ENCODE assay signal across 8 mouse cellular contexts in genomic region chr17:10319685-10320455, GRCm38 (mm10). TPM values are rescaled to one million over a fixed set of nuclear protein-coding genes. Genes with fewer than 3 reads are reported as not detected.
DNase-seq lines count a peak whose midpoint lies in the region; ATAC-seq lines count a peak whose summit lies in the region.

Qk (minus strand) TSS chr17:10319854.

- H3K9me3 ChIP-seq in forebrain, embryonic 10.5 days = no peaks in the 10 kb centered on the region; the same call in 1 of the 2 replicates
- no peaks in the 10 kb centered on the region for H3K9me3 ChIP-seq in heart, embryonic 15.5 days (replicated peaks)
- H3K9me3 ChIP-seq in liver, embryonic 15.5 days (replicated peaks) = no peaks in the 10 kb centered on the region
- no peaks in the 10 kb centered on the region for H3K9me3 ChIP-seq in neural tube, embryonic 12.5 days

- peak within 1 kb of the TSS; percentile 88 for H3K4me3 ChIP-seq in forebrain, embryonic 10.5 days
- peak within 1 kb of the TSS; percentile 83 for H3K4me3 ChIP-seq in heart, embryonic 15.5 days
- H3K4me3 ChIP-seq in liver, embryonic 15.5 days (replicated peaks) = peak within 1 kb of the TSS; percentile 87
- H3K4me3 ChIP-seq in neural tube, embryonic 12.5 days = peak within 1 kb of the TSS; percentile 94

- under 1% methylated on average over 82 of the region's 86 CpGs for WGBS in forebrain, embryonic 10.5 days
- under 1% methylated on average over 67 of the region's 86 CpGs for WGBS in heart, embryonic 15.5 days
- WGBS in liver, embryonic 15.5 days (ENCODE audit: insufficient replicate concordance) = under 1% methylated on average over 80 of the region's 86 CpGs
- WGBS in neural tube, embryonic 12.5 days = under 1% methylated on average over 86 of the region's 86 CpGs

- H3K27me3 ChIP-seq in forebrain, embryonic 10.5 days (ENCODE audit: poor library complexity, severe bottlenecking) = no peaks in the 10 kb centered on the region
- H3K27me3 ChIP-seq in heart, embryonic 15.5 days = no peaks in the 10 kb centered on the region
- H3K27me3 ChIP-seq in liver, embryonic 15.5 days = peaks cover 8% of the 10 kb centered on the region; the same call in 1 of the 2 replicates
- no peaks in the 10 kb centered on the region for H3K27me3 ChIP-seq in neural tube, embryonic 12.5 days (replicated peaks)

- peak within 1 kb of the TSS; percentile 99 for H3K9ac ChIP-seq in heart, embryonic 15.5 days
- H3K9ac ChIP-seq in liver, embryonic 15.5 days = peak within 1 kb of the TSS; percentile 89
- H3K9ac ChIP-seq in neural tube, embryonic 12.5 days = peak within 1 kb of the TSS; percentile 98

- peak; percentile 66 for DNase-seq in c-Kit-negative CD71-positive TER-119-positive erythroid progenitor cells, embryonic 14.5 days (ENCODE audit: low read depth, low spot score)
- peak; percentile 91 for DNase-seq in forebrain, embryonic 10.5 days (ENCODE audit: extremely low spot score, low spot score)
- peak; percentile 92 to 95 for DNase-seq in kidney, postnatal 36 days
- DNase-seq in telencephalon, adult 2 months (ENCODE audit: low read depth, low spot score) = peak; percentile 86

- peaks cover 7% of the 10 kb centered on the region for H3K36me3 ChIP-seq in forebrain, embryonic 10.5 days (replicated peaks)
- H3K36me3 ChIP-seq in heart, embryonic 15.5 days = no peaks in the 10 kb centered on the region
- H3K36me3 ChIP-seq in liver, embryonic 15.5 days (replicated peaks) = no peaks in the 10 kb centered on the region
- no peaks in the 10 kb centered on the region for H3K36me3 ChIP-seq in neural tube, embryonic 12.5 days

- ATAC-seq in CD4-positive, CD25-positive, alpha-beta regulatory T cell, adult 4 months = peak; percentile 73
- peak; percentile 82 for ATAC-seq in heart, embryonic 15.5 days (replicated peaks; ENCODE audit: insufficient number of reproducible peaks, insufficient read depth, low FRiP score, low read depth)
- ATAC-seq in liver, embryonic 15.5 days (ENCODE audit: insufficient read depth) = peak; percentile 60
- ATAC-seq in neural tube, embryonic 12.5 days (ENCODE audit: low FRiP score, low read depth) = peak; percentile 82

- peaks cover 37% of the 10 kb centered on the region for H3K4me1 ChIP-seq in forebrain, embryonic 10.5 days
- H3K4me1 ChIP-seq in heart, embryonic 15.5 days (replicated peaks) = peaks cover 25% of the 10 kb centered on the region
- H3K4me1 ChIP-seq in liver, embryonic 15.5 days (replicated peaks) = peaks cover 31% of the 10 kb centered on the region
- peaks cover 11% of the 10 kb centered on the region; the same call in 1 of the 2 replicates for H3K4me1 ChIP-seq in neural tube, embryonic 12.5 days

- peak within 1 kb of the TSS; percentile 99 for H3K27ac ChIP-seq in forebrain, embryonic 10.5 days
- H3K27ac ChIP-seq in heart, embryonic 15.5 days = peak within 1 kb of the TSS; percentile 99
- peak within 1 kb of the TSS; percentile 92 for H3K27ac ChIP-seq in liver, embryonic 15.5 days (replicated peaks)
- peak within 1 kb of the TSS; percentile 98 for H3K27ac ChIP-seq in neural tube, embryonic 12.5 days

- H3K4me2 ChIP-seq in heart, embryonic 15.5 days = peak within 1 kb of the TSS; percentile 67
- peak within 1 kb of the TSS; percentile 92 for H3K4me2 ChIP-seq in liver, embryonic 15.5 days
- peak within 1 kb of the TSS; percentile 61 for H3K4me2 ChIP-seq in neural tube, embryonic 12.5 days (replicated peaks)

RNA-seq across cellular contexts. Expression of gene Qk, which starts in this region (rescaled TPM):
- 10 to 100 TPM in 1 of 2 experiments, 1 to 10 TPM in 1; 9.8 to 16.3 TPM for polyA plus RNA-seq in CD4-positive, CD25-positive, alpha-beta regulatory T cell, adult 4 months (2017; shearing (Covaris generic))
- polyA plus RNA-seq in forebrain, embryonic 10.5 days (2016; fragmentation: Nextera tagmentation; extraction: Ambion mirVana) = 40.5 and 47.0 TPM in 2 replicates
- polyA plus RNA-seq in heart, embryonic 15.5 days (2015; fragmentation: Nextera tagmentation; extraction: Ambion mirVana) = 34.3 and 43.3 TPM in 2 replicates
- polyA plus RNA-seq in liver, embryonic 15.5 days (2015; fragmentation: Nextera tagmentation; extraction: Ambion mirVana) = 6.4 and 7.1 TPM in 2 replicates
- 45.8 TPM in 2 replicates for polyA plus RNA-seq in neural tube, embryonic 12.5 days (2016; fragmentation: Nextera tagmentation; extraction: Ambion mirVana)

Comparison
In these comparisons a context has a peak if more than half of its experiments do, and no peak if none do; other contexts are left out.
1. Peak in every context shown above with its lines: DNase-seq, ATAC-seq, H3K4me3 ChIP-seq and H3K27ac ChIP-seq.